Mouse (Mus musculus): Measurements from ENCODE around the gene Igsf3.

Gene Igsf3

DNA sequence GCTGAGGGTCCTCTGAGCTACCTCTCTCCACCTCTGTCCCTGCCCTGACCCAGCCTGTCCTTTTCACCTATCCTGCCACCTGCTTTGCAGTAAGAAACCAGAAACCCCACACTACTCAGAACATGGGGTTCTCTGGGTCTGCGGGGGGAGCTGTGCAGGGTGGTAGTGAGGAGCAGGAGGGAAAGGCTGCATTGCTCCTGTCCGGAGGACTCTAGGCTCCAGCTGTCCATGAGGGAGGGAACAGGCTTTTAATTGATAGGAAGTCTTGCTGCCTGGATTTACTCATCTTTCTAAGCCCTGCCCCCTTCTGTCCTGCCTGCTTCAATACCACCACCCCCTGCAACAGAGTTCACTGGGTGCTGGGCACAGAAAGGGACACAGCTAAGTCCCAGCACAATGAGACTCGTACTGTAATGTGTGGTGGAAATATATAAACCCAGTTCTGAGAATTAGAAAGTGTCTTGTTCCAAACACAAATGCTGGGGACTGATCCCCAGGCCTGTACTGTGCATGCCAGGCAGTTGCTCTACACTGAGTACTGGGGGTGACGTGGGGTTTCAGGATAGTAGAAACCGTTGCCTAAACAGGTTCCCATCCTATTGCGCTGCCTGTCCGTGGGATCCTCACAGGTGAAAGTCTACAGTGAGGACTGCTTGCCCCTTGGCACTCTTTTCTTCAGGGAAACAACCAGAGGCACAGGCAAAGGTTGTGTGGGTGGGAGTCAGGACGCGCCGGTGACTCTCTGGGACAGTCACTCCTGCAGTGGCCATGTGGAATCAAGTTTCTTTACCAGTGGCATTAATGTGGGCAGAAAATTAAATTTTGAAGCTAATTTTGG is 133.0 kb downstream of the Igsf3 start:
- DNase-seq, result no peak

DNA sequence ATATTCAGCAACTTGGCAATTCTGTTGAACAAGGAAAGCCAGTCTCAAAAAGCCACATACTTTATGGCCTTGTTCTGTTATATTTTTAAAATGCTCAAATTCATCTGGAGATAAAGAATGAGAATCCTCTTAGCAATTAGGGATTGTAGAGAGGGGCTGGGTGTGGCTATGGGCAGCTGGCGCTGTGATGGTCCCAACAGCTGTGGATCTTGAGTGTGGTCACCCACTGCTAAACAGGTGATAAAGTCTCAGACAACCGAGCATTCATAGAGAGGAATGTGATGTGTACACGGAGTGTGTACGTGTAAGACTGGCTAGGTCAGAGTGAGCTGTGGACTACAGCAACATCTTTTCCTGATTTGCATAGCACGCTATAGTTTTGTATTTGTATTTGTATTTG is 133.7 kb downstream of the Igsf3 start:
- DNase-seq, result no peak
